Mouse (Mus musculus) gastrocnemius, postnatal 10 days (tissue): ENCODE results near the gene Fcgbp. TPM values are rescaled to one million over a fixed set of nuclear protein-coding genes. Genes with fewer than 3 reads are reported as not detected.
"Not testable (repeated sequence)": the region's sequence is repeated elsewhere in the genome, so short reads cannot be mapped to it uniquely, and the experiment has no call there.

Experiments used
- DNase-seq: peaks from one replicate; pipeline ENCODE4 v3.0.0; 2021; ENCODE audit warnings: mixed read lengths
- total RNA-seq, 2 experiments: library from RNA; stranded (reverse); gene quantifications; 2 replicates each; pipeline ENCODE4 v1.2.3; 2021

Fcgbp gene
- total RNA-seq, 2 experiments from 2014 or later = 0.05 to 0.07 TPM

DNA sequence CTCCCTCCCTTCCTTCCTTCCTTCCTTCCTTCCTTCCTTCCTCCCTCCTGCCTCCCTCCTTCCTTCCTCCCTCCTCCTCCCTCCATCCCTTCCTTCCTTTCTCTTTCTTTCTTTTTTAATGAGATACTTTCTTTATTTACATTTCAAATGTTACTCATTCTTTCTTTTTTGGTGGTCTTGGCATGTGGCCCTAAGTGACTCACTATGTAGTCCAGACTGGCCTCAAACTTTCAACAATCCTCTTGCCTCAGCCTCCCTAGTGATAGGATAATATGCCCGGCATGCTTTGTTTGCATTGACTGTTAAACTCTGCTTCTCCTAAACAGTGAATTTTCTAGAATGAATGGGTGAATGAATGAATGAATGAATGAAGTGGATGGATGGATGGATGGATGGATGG is 78.8 kb downstream of the Fcgbp start:
- DNase-seq = no peak

DNA sequence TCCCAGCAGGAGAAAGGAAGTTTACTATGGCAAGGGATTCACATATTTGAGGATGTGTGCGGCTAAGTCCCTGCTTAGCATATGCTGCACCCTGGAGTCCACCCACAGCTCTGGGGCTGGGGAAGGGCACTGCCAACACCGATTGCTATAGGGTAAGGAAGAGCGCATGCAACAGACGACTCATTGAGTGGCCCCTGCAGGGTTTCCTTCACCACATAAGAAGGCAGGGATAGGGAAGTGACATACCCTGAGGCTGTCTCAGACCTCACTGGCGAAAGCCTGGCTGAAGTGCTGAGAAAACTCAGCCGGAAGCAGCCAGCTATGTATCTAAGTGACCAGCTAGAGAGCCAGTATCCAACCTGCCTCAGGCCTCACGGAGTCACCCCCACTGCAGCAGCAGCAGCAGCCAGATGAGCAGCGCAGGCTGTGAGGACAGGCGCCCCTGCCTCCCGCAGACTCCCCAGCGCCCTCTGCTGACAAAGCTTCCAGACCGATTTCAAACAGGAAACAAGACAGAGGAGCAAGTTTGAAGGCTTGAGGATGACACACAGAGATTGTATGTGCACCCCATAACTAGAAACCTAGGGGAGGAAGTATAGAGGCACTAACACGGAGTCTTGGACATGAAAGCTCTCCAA is 80.7 kb downstream of the Fcgbp start:
- peak; percentile 61 for DNase-seq

DNA sequence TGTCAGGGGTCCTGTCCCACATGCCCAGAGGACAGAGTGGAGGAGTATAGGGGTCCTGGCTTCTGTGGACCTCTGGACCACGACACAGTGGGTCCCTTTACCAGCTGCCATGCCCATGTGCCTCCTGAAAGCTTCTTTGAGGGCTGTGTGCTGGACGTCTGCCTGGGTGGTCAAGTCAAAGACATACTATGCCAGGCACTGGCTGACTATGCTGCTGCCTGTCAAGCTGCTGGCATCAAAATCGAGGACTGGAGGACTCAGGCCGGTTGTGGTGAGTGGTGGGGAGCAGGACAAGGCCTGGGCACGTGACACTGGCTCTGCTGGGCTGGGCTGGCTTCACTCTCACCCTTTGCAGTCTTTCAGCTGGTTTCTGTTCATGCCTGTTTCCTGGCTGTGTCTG is 82.6 kb downstream of the Fcgbp start:
- DNase-seq = not testable (repeated sequence)

DNA sequence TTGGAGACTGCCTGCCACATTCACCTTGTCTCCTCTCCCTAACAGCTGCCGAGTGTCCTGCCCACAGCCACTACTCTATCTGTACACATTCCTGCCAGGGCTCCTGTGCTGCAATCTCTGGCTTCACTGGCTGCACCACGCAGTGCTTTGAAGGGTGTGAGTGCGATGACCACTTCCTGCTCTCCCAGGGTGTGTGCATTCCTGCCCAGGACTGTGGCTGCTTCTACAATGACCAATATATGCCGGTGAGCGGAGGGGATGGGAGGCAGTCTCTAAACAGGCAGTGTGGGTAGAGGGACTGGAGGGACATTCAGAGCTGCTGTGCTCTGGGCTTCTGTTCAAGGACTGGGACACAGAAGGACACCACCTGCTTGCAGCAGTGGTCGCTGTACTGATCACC is 88.3 kb downstream of the Fcgbp start:
- DNase-seq = no peak

DNA sequence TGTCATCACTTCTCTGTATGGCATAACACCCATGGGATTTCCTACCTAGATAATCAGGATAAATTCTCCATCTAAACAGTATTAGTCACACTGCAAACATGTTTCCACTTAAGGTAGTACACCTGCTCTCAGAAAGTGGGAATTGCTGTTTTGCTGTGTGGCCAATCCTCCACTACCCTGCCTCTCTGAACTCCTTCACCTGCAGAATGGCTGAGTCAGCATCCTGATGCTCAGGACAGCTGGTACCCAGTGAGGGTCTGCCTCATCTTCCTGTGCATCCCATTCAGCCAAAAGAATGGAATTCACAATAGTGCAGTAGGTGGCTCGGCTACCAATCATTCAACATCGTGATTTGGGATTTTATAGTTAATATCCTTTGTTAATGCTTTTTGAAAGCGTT is 88.9 kb downstream of the Fcgbp start:
- no peak for DNase-seq

DNA sequence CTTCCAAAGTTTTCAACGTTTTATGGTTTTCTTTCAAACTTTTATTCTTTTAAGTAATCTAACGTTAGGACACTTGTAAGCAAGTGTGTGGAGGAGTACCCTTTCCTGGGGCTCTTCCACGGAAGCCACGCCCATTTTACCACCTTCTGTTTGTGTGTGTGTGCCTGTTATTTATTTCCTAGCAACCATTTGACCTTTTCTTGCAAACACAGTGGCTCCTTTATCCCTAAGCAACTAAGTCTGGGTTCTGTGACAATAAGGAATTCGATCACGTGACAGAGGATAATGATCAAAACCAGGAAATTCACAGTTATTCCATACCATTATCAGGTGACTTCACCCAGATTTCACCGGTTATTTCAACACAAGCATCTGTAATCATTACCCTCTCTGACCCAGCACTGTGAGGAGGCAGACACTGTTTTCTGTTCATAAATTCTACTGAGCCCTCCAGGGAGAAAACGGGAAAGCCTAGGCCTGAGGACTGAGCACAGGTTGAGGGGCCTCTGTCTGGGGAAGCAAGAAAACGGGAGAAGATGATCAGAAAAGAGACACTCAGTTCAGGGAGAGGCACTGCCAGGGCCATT is 90.2 kb downstream of the Fcgbp start:
- DNase-seq = no peak

DNA sequence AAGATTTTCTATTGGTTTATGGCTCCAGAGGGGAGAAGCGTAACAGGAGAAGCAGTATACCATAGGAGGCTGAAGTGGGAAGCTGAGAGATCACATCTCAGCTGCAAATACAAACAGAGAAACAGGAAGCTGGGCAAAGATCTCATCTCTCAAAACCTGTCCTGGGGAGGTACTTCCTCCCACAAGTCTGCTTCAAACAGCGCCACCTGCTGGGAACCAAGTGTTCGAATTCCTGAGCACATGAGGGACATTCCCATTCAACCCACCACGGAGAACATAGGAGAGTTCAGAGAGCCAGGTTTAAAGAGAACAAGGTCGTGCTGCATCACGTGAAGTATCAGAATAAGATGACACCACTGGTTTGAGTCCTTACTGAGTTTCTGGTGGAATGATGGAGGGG is 94.4 kb downstream of the Fcgbp start:
- no peak for DNase-seq

DNA sequence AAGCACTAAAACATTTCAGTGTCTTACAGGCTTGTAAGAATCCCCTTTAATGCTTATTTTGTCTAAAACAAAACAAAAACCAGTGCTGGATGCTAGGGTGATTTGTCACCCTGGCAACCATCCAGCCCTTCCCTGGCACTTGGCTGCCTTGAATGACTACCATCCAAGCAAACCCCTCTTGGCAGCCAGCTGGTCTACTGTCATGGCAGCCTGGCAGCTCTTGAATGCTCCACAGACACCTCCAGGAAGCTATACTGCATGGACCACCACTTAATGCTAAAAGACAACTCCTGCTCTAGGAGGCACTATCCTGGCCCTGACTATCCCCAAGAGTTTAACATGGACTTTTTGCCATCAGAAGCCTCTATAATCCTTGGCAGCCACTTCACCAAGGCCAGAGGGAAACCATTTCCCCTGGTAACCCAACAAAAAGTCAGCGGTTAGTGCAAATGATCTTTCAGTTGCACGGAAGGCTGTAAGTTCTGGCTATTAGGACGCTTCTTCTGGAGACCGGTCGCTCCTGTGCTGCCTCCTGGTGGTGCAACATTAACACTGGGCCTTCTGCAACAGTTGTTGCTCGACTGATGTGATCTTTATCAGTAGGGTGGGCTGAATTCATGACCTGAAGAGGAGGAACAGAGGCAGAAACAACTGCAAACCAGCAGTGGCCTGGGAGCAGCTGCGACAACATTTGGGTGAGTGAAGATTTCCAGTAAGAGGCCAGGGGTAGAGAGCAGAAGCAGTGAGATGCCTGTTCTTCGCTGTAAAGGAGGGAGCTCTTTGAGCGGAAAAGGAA is 97.5 kb downstream of the Fcgbp start:
- DNase-seq = peak; percentile 78

DNA sequence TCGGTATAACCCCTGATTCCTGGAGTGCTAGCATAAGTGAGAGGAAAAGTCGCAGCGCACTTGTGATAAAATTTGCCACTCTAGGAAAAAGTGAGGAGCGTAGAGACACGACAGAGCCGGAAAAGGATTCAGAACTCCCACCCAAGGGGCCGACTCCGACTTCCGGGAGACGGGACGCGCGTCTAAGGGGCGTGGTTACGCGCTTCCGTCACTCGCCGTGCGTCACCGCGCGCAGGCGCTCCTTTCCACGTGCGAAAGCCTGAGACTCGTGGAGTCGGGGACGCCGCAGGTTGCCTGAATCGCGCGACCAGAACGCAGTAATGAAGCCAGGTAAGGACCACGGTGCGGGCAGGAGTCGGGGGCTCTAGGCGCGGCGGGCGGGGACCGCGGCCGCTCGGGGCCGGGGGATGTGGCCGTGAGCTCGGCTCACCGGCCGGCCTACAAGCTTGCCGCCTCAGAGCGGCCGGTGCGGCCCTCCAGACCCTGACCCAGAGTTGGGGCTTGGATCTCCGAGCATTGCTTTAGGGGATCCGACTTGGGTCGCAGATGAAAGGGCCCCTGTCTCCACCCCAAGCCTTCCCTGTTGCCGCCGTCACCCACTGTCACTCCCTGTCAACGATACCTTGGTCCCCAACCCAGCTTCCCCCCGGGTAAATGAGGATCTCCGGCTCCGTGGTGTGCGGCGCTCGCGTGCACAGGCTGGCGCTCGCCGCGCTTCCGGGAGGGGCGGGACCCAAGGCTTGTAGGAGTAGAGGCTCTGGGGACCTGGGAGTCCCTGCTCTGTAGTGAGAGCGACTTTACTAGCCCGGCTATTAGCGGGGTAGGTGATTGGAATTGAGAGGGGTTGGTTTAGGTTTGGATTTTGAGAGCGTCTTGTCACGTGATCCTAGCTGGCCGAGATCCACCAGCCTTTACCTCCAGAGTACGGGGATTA is 98.7 kb downstream of the Fcgbp start, which contains the start of gene Fbl:
Gene Fbl (plus strand): TSS at position 222 of the 934 bp plus-strand sequence.
- DNase-seq = peak; percentile 88

Other genes with a start within 250 kb of the Fcgbp start
- 1 to 10 TPM; 2.3 to 2.5 TPM for gene Zfp59, start 232.6 kb upstream of the Fcgbp start, total RNA-seq
- 1 to 10 TPM; 2.5 to 3.3 TPM for gene Zfp607a, start 213.7 kb upstream of the Fcgbp start, total RNA-seq
- gene Zfp974, start 141.8 kb upstream of the Fcgbp start, total RNA-seq = 1 to 10 TPM; 5.5 to 6.3 TPM
- 1 to 10 TPM; 7.1 to 7.9 TPM for gene Zfp780b, start 92.1 kb upstream of the Fcgbp start, total RNA-seq
- 1 to 10 TPM in 1 of 2 experiments, under 1 TPM in 1; 0.81 to 1.1 TPM for gene Zfp850, start 57.1 kb upstream of the Fcgbp start, total RNA-seq
- 100 to 1,000 TPM; 123 to 124 TPM for gene Psmc4, start 21.1 kb upstream of the Fcgbp start, total RNA-seq
- not detected for gene 9530053A07Rik, start 58.2 kb downstream of the Fcgbp start, total RNA-seq
- 10 to 100 TPM; 44.0 to 49.0 TPM for gene Fbl, start 98.5 kb downstream of the Fcgbp start, total RNA-seq
- 100 to 1,000 TPM; 151 to 161 TPM for gene Dyrk1b, start 108.2 kb downstream of the Fcgbp start, total RNA-seq
- 10 to 100 TPM; 14.2 to 15.6 TPM for gene Eid2, start 196.6 kb downstream of the Fcgbp start, total RNA-seq
- 1 to 10 TPM; 7.7 to 8.6 TPM for gene Eid2b, start 206.5 kb downstream of the Fcgbp start, total RNA-seq
- gene Selenov, start 219.9 kb downstream of the Fcgbp start, total RNA-seq = not detected
- not detected for gene Dll3, start 231.0 kb downstream of the Fcgbp start, total RNA-seq
- gene Timm50, start 240.8 kb downstream of the Fcgbp start, total RNA-seq = 10 to 100 TPM; 40.1 to 43.8 TPM